Mouse (Mus musculus) lung, postnatal 10 days (tissue): ENCODE measurements around the gene Angpt4.

Source experiments
- DNase-seq: peaks from one replicate; pipeline ENCODE4 v3.0.0; 2021

Angpt4 gene

GRCm38 (mm10) chr2:151916061-151916831 lies 5.2 kb downstream of the Angpt4 start:
- peak; percentile 71 for DNase-seq

GRCm38 (mm10) chr2:151919140-151919539 lies 8.1 kb downstream of the Angpt4 start:
- peak; percentile 39 for DNase-seq

GRCm38 (mm10) chr2:151921068-151921467 lies 10.1 kb downstream of the Angpt4 start:
- DNase-seq: no peak

GRCm38 (mm10) chr2:151921596-151921995 lies 10.6 kb downstream of the Angpt4 start:
- DNase-seq: peak; percentile 51

GRCm38 (mm10) chr2:151924276-151924675 lies 13.3 kb downstream of the Angpt4 start:
- no peak for DNase-seq

GRCm38 (mm10) chr2:151925715-151926114 lies 14.7 kb downstream of the Angpt4 start:
- peak; percentile 29 for DNase-seq

GRCm38 (mm10) chr2:151927103-151927502 lies 16.1 kb downstream of the Angpt4 start:
- DNase-seq: no peak

GRCm38 (mm10) chr2:151930389-151931074 lies 19.5 kb downstream of the Angpt4 start:
- peak; percentile 89 for DNase-seq

GRCm38 (mm10) chr2:151937893-151938292 lies 26.9 kb downstream of the Angpt4 start:
- peak; percentile 43 for DNase-seq

GRCm38 (mm10) chr2:151938780-151939200 lies 27.8 kb downstream of the Angpt4 start:
- DNase-seq: peak; percentile 59

- no peak for DNase-seq
These were observed 28.8 kb downstream of the Angpt4 start for GRCm38 (mm10) chr2:151939651-151940420.

- DNase-seq: peak; percentile 73
These were observed 30.3 kb downstream of the Angpt4 start for GRCm38 (mm10) chr2:151941269-151941668.

- no peak for DNase-seq
These were observed 33.1 kb downstream of the Angpt4 start for GRCm38 (mm10) chr2:151944106-151944505.

GRCm38 (mm10) chr2:151947617-151948016 lies 36.6 kb downstream of the Angpt4 start:
- DNase-seq: no peak

- DNase-seq: no peak
These were observed 37.3 kb downstream of the Angpt4 start for GRCm38 (mm10) chr2:151948311-151948710.

- DNase-seq: no peak
These were observed 38.2 kb downstream of the Angpt4 start for GRCm38 (mm10) chr2:151949082-151949774.

- DNase-seq: no peak
These were observed 42.7 kb downstream of the Angpt4 start for GRCm38 (mm10) chr2:151953665-151954064.

GRCm38 (mm10) chr2:151956500-151957137 lies 45.6 kb downstream of the Angpt4 start:
- peak; percentile 31 for DNase-seq

- DNase-seq: peak; percentile 75
These were observed 48.3 kb downstream of the Angpt4 start for GRCm38 (mm10) chr2:151959274-151959673.

GRCm38 (mm10) chr2:151961284-151962196 lies 50.5 kb downstream of the Angpt4 start:
- DNase-seq: no peak

- DNase-seq: peak; percentile 86
These were observed 51.5 kb downstream of the Angpt4 start for GRCm38 (mm10) chr2:151962474-151962873.
